In the genomic region with DNA sequence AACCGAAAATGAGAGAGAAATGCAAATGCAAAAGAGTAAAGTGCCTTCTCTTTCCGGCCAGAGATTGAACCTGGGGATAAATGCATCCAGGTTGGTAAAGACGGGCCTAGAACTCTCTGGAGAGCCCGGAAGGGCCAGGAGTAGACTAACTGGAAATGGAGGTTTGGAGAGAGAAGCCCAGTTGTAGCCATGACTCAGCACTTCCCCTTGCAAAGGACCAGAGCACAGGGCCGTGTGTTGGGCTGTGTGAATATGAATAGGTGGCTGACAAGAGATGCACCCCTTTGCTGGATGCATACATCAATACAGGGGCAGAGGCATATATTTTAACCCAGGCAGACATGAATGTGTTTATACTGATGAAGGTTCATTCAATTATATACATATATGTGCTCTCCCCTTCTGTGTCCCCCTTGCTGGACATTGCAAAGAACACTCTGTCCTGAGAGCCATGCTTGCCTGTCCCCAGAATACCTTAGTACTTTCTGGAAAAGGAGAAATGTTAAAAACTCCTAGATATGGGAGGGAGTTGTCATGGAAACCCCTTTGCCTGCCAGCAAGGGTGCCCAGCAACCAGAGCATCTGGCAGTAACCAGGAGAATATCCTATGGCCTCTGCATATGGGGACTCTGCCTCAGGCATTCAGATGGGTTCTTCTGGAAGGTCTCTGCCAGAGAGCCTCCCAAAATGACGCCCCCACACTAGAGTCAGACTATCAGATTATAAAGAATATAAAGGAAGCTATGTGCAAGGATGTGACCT, we compare ENCODE assay signal across 11 mouse cellular contexts. TPM values are rescaled to one million over a fixed set of nuclear protein-coding genes. Genes with fewer than 3 reads are reported as not detected.
A peak's percentile ranks its signal among the peaks of the same experiment; 100 is the strongest.
DNase-seq lines count a peak whose midpoint lies in the region; ATAC-seq and TF ChIP-seq lines count a peak whose summit lies in the region.
"Had no signal": no experiment of that assay in that cellular context is flagged by ENCODE, and none has a peak within 500 bp of the region (broad histone marks: within the 10 kb centered on the region; RNA-seq: fewer than 3 reads in every experiment).

No protein-coding gene starts in this region.

- no peak overlapping the region for H3K27ac ChIP-seq in kidney, embryonic 15.5 days
- no peak overlapping the region for H3K27ac ChIP-seq in hindbrain, embryonic 14.5 days
- no peak overlapping the region for H3K27ac ChIP-seq in neural tube, embryonic 12.5 days
- H3K27ac ChIP-seq in stomach, postnatal 0 days (replicated peaks) = no peak overlapping the region
- H3K27ac ChIP-seq: heart, adult 2 months; limb, embryonic 10.5 days had no signal

- TF ChIP-seq CTCF in stomach, postnatal 0 days (IDR thresholded peaks at IDR 0.05; ENCODE audit: low read depth) = no peak

- TF ChIP-seq EP300 in stomach, postnatal 0 days (optimal IDR thresholded peaks at IDR 0.05) = no peak

- no peak for ATAC-seq in kidney, embryonic 15.5 days (replicated peaks; ENCODE audit: low FRiP score)
- ATAC-seq in hindbrain, embryonic 14.5 days (ENCODE audit: low FRiP score) = no peak
- ATAC-seq in neural tube, embryonic 12.5 days (ENCODE audit: low FRiP score, low read depth) = no peak
- ATAC-seq in stomach, postnatal 0 days (ENCODE audit: low FRiP score, low TSS enrichment) = no peak

- 45% methylated on average over 6 of the region's 6 CpGs for WGBS in kidney, embryonic 15.5 days
- WGBS in hindbrain, embryonic 14.5 days = 38% methylated on average over 6 of the region's 6 CpGs
- WGBS in neural tube, embryonic 12.5 days = 40% methylated on average over 6 of the region's 6 CpGs
- WGBS in stomach, postnatal 0 days = 40% methylated on average over 6 of the region's 6 CpGs

- peaks cover 80% of the 10 kb centered on the region for H3K27me3 ChIP-seq in kidney, embryonic 15.5 days
- no peaks in the 10 kb centered on the region for H3K27me3 ChIP-seq in hindbrain, embryonic 14.5 days (ENCODE audit: control insufficient read depth, insufficient read depth, low read length)
- H3K27me3 ChIP-seq in neural tube, embryonic 12.5 days (replicated peaks) = peaks cover 27% of the 10 kb centered on the region
- H3K27me3 ChIP-seq in stomach, postnatal 0 days (ENCODE audit: control insufficient read depth, insufficient read depth, low read length) = peaks cover 20% of the 10 kb centered on the region

- 0 out of 2 replicates have a peak overlapping the region, but pooled peaks have one; percentile 58 for H3K4me2 ChIP-seq in kidney, embryonic 15.5 days
- peak overlapping the region; percentile 57 for H3K4me2 ChIP-seq in hindbrain, embryonic 14.5 days (replicated peaks)
- H3K4me2 ChIP-seq in neural tube, embryonic 12.5 days (replicated peaks) = peak overlapping the region; percentile 92
- no peak overlapping the region for H3K4me2 ChIP-seq in stomach, postnatal 0 days (replicated peaks; ENCODE audit: low read depth)

- H3K4me3 ChIP-seq in kidney, embryonic 15.5 days (replicated peaks) = no peak overlapping the region
- H3K4me3 ChIP-seq in hindbrain, embryonic 14.5 days (replicated peaks; ENCODE audit: low read length) = no peak overlapping the region; the same call in 1 of the 2 replicates
- no peak overlapping the region for H3K4me3 ChIP-seq in neural tube, embryonic 12.5 days
- no peak overlapping the region for H3K4me3 ChIP-seq in stomach, postnatal 0 days (ENCODE audit: low read depth, low read length)
- H3K4me3 ChIP-seq: heart, adult 2 months had no signal

- H3K36me3 ChIP-seq in kidney, embryonic 15.5 days = no peaks in the 10 kb centered on the region
- H3K36me3 ChIP-seq in hindbrain, embryonic 14.5 days (replicated peaks; ENCODE audit: control insufficient read depth, insufficient read depth) = no peaks in the 10 kb centered on the region
- H3K36me3 ChIP-seq in neural tube, embryonic 12.5 days = no peaks in the 10 kb centered on the region
- H3K36me3 ChIP-seq in stomach, postnatal 0 days (ENCODE audit: control insufficient read depth, insufficient read depth, low read length) = no peaks in the 10 kb centered on the region
- H3K36me3 ChIP-seq: limb, embryonic 10.5 days had no signal

- DNase-seq in kidney, adult 11 months = no peak
- peak; percentile 31 for DNase-seq in R1 (ENCODE audit: low read depth, low spot score)
- no peak for DNase-seq in hindbrain, embryonic 14.5 days (ENCODE audit: low spot score)
- DNase-seq in stomach, postnatal 0 days (ENCODE audit: low spot score) = no peak
- DNase-seq in kidney, postnatal 14 days = no peak
- no peak for DNase-seq in thymus, postnatal 4 days
- DNase-seq: heart, adult 2 months had no signal

- H3K4me1 ChIP-seq in kidney, embryonic 15.5 days = peaks cover 36% of the 10 kb centered on the region
- peaks cover 25% of the 10 kb centered on the region for H3K4me1 ChIP-seq in hindbrain, embryonic 14.5 days (replicated peaks; ENCODE audit: control insufficient read depth, insufficient read depth, low read length)
- H3K4me1 ChIP-seq in neural tube, embryonic 12.5 days = peaks cover 45% of the 10 kb centered on the region
- 0 out of 2 replicates have a peak, but pooled peaks cover 2% of the 10 kb centered on the region for H3K4me1 ChIP-seq in stomach, postnatal 0 days (replicated peaks; ENCODE audit: control insufficient read depth, insufficient read depth)

- H3K9ac ChIP-seq in kidney, embryonic 15.5 days = no peak overlapping the region
- H3K9ac ChIP-seq in hindbrain, embryonic 14.5 days = no peak overlapping the region; the same call in 1 of the 2 replicates
- no peak overlapping the region for H3K9ac ChIP-seq in neural tube, embryonic 12.5 days
- H3K9ac ChIP-seq in stomach, postnatal 0 days (ENCODE audit: low read length) = no peak overlapping the region

- no peaks in the 10 kb centered on the region for H3K9me3 ChIP-seq in kidney, embryonic 15.5 days (replicated peaks)
- no peaks in the 10 kb centered on the region for H3K9me3 ChIP-seq in hindbrain, embryonic 14.5 days (ENCODE audit: control insufficient read depth, low read length)
- no peaks in the 10 kb centered on the region for H3K9me3 ChIP-seq in neural tube, embryonic 12.5 days
- no peaks in the 10 kb centered on the region for H3K9me3 ChIP-seq in stomach, postnatal 0 days (ENCODE audit: control insufficient read depth, low read length)
- H3K9me3 ChIP-seq: limb, embryonic 10.5 days had no signal

RNA-seq across cellular contexts. Expression of gene Cdk5r2, which starts 4.7 kb away (rescaled TPM):
- polyA plus RNA-seq in kidney, embryonic 15.5 days (2015; fragmentation: Nextera tagmentation; extraction: Ambion mirVana) = 0.05 TPM in 1 of 2 replicates, not detected in the other
- polyA plus RNA-seq in hindbrain, embryonic 14.5 days (2014; fragmentation: Nextera tagmentation; extraction: Ambion mirVana) = 23.3 and 27.4 TPM in 2 replicates
- 5.7 and 7.6 TPM in 2 replicates for polyA plus RNA-seq in neural tube, embryonic 12.5 days (2016; fragmentation: Nextera tagmentation; extraction: Ambion mirVana)
- 0.12 and 0.19 TPM in 2 replicates for polyA plus RNA-seq in stomach, postnatal 0 days (2015; fragmentation: Nextera tagmentation; extraction: Ambion mirVana)
- polyA plus RNA-seq: limb, embryonic 10.5 days; lung, embryonic 16.5 days had no signal

RNA-seq across cellular contexts. Expression of gene Fev, which starts 25.8 kb away (rescaled TPM):
- polyA plus RNA-seq in kidney, embryonic 15.5 days (2015; fragmentation: Nextera tagmentation; extraction: Ambion mirVana) = 0.53 and 0.67 TPM in 2 replicates
- 5.2 and 5.8 TPM in 2 replicates for polyA plus RNA-seq in hindbrain, embryonic 14.5 days (2014; fragmentation: Nextera tagmentation; extraction: Ambion mirVana)
- 0.32 TPM in 1 of 2 replicates, not detected in the other for polyA plus RNA-seq in neural tube, embryonic 12.5 days (2016; fragmentation: Nextera tagmentation; extraction: Ambion mirVana)
- 0.22 and 0.31 TPM in 2 replicates for polyA plus RNA-seq in stomach, postnatal 0 days (2015; fragmentation: Nextera tagmentation; extraction: Ambion mirVana)
- polyA plus RNA-seq: limb, embryonic 10.5 days; lung, embryonic 16.5 days had no signal

RNA-seq across cellular contexts. Expression of gene Cryba2, which starts 33.5 kb away (rescaled TPM):
- polyA plus RNA-seq in kidney, embryonic 15.5 days (2015; fragmentation: Nextera tagmentation; extraction: Ambion mirVana) = not detected in 2 replicates
- 2.0 and 2.1 TPM in 2 replicates for polyA plus RNA-seq in hindbrain, embryonic 14.5 days (2014; fragmentation: Nextera tagmentation; extraction: Ambion mirVana)
- not detected in 2 replicates for polyA plus RNA-seq in neural tube, embryonic 12.5 days (2016; fragmentation: Nextera tagmentation; extraction: Ambion mirVana)
- 0.50 and 0.93 TPM in 2 replicates for polyA plus RNA-seq in stomach, postnatal 0 days (2015; fragmentation: Nextera tagmentation; extraction: Ambion mirVana)
- polyA plus RNA-seq: limb, embryonic 10.5 days; lung, embryonic 16.5 days had no signal
